Mouse (Mus musculus): ENCODE data around the gene Mphosph9. TPM values are rescaled to one million over a fixed set of nuclear protein-coding genes. Genes with fewer than 3 reads are reported as not detected.
"Not testable (repeated sequence)": the region's sequence is repeated elsewhere in the genome, so short reads cannot be mapped to it uniquely, and the experiment has no call there.

The Mphosph9 gene
- polyA plus RNA-seq, 1 experiment from 2014 or later = 13.4 TPM

DNA sequence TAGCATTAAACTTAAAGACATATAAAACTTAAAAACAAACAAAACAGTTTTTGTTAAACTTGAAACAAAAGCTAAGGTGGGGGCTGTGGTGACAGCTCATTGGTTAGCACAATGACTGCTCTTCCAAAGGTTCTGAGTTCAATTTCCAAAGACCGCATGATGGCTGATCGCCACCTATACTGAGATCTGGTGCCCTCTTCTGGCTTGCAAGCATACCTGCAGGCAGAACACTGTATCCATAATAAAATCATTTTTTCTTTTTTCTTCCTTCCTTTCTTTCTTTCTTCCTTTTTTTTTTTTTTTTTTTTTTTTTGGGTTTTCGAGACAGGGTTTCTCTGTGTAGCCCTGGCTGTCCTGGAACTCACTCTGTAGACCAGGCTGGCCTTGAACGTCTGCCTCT, 28.5 kb downstream of the Mphosph9 start:
- WGBS = 69% methylated on average over 4 of the region's 4 CpGs
- not testable (repeated sequence) for ATAC-seq (replicated peaks; ENCODE audit: low FRiP score); H3K4me3 ChIP-seq (replicated peaks); H3K27me3 ChIP-seq; H3K4me1 ChIP-seq; H3K9me3 ChIP-seq (replicated peaks); H3K9ac ChIP-seq; H3K27ac ChIP-seq; H3K4me2 ChIP-seq
- H3K36me3 ChIP-seq = peaks cover 74% of the 10 kb centered on the region

DNA sequence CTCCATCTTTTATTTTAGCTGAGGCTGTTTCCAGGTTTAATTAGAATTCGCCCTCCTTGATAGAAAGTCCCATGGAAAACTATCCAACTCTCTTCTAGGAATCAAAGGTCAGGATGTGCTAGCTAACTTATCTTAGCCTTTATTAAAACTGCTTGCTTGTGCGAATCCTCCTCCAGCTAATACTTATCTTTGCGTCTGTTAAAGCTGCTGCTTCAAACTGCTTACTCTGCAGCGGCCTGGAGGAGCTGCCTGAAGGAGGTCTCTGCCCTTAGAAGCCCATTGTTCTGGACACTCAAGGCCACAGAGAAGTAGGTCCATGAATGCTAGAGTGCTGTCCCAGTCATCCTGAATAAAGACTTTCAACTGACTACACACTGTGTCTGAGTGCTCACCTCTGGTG, 31.3 kb downstream of the Mphosph9 start:
- Histone ChIP-seq H3K27ac (no peak overlapping the region), H3K4me3 (replicated peaks) (no peak overlapping the region), H3K27me3 (no peaks in the 10 kb centered on the region), H3K36me3 (peaks cover 83% of the 10 kb centered on the region), H3K9ac (no peak overlapping the region), H3K4me2 (no peak overlapping the region), H3K9me3 (replicated peaks) (no peaks in the 10 kb centered on the region), H3K4me1 (no peaks in the 10 kb centered on the region)
- 91% methylated on average over 4 of the region's 4 CpGs for WGBS
- ATAC-seq (replicated peaks; ENCODE audit: low FRiP score) = no peak

DNA sequence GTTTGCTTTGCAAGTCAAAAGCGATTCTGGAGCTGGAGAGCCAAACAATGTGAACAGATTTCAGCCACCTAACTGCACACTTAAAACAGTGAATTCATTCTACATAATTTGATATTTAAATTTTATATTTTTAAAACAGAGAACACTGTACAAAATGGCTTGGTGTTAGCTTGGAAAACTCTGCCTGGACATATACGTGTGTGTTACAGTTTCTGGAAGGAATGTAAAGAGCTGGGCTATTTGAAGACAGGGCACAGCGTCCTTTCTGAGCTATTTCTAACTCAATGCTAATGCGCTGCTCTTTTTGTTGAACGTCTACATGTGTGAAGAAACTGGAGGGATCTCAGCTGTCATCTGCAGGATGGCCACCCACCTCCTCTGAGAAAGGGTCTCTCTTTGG, 33.8 kb downstream of the Mphosph9 start:
- 94% methylated on average over 5 of the region's 5 CpGs for WGBS
- H3K36me3 ChIP-seq = peaks cover 94% of the 10 kb centered on the region
- no peak for ATAC-seq (replicated peaks; ENCODE audit: low FRiP score)

DNA sequence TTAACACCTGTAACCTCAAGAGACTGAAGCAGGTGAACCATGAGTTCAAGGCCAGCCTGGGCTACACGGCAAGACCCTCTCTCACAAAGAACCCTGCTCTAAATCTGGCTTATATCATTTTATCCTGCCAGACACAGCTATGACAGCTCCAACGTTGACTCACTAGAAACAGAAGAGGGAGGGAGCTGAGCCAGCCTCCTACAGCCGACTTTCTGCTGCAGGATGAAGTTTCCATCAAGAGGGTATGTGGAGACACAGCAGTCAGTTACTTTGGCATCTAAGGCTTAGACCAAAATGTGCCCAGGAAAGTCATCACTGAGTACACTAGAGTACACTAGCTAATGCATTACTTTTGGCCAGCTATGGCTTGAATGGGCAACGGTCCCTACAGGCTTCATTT, 37.6 kb downstream of the Mphosph9 start:
- Histone ChIP-seq H3K9me3 (replicated peaks) (0 out of 2 replicates have a peak, but pooled peaks cover 5% of the 10 kb centered on the region), H3K4me3 (replicated peaks) (no peak overlapping the region), H3K9ac (no peak overlapping the region), H3K4me2 (no peak overlapping the region), H3K27me3 (no peaks in the 10 kb centered on the region), H3K27ac (no peak overlapping the region), H3K36me3 (peaks cover 95% of the 10 kb centered on the region), H3K4me1 (no peaks in the 10 kb centered on the region)
- 87% methylated on average over 4 of the region's 4 CpGs for WGBS
- no peak for ATAC-seq (replicated peaks; ENCODE audit: low FRiP score)

More for the DNA sequence above, 33.8 kb downstream of the Mphosph9 start:
- Histone ChIP-seq H3K4me2 (no peak overlapping the region), H3K4me3 (replicated peaks) (no peak overlapping the region), H3K9me3 (replicated peaks) (no peaks in the 10 kb centered on the region), H3K27ac (no peak overlapping the region), H3K4me1 (no peaks in the 10 kb centered on the region), H3K27me3 (no peaks in the 10 kb centered on the region), H3K9ac (no peak overlapping the region)

DNA sequence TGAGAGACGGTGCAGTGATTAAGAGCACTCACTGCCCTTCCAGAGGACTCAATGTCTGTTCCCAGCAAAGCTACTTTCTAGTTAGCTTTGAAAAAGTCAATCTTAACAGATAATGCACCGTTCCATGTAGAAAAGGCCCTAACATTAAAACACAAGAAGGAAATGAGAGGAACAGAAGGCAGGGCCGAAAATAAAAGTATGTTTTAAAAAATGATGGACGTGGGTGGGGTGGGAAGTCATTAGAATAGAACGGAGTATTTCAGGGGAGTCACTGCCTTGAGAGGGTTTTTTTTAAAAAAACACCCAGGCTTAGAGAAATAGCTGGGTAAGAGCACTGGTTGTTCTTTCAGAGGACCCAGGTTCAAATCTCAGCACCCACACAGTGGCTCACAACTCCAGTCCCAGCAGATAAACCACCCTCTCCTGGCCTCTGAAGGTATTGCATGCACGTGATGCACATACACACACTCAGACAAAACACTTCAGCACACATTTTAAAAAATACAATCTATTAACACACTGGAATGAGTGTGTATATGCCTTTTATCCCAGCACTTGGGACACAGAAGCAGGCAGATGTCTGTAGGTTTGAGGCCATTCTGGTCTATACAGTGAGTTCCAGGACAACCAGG, 40.0 kb downstream of the Mphosph9 start:
- Histone ChIP-seq H3K27ac (no peak overlapping the region), H3K4me2 (no peak overlapping the region), H3K4me1 (no peaks in the 10 kb centered on the region), H3K27me3 (no peaks in the 10 kb centered on the region), H3K9me3 (replicated peaks) (0 out of 2 replicates have a peak, but pooled peaks cover 5% of the 10 kb centered on the region), H3K4me3 (replicated peaks) (no peak overlapping the region), H3K9ac (no peak overlapping the region), H3K36me3 (peaks cover 90% of the 10 kb centered on the region)
- WGBS = 97% methylated on average over 6 of the region's 6 CpGs
- no peak for ATAC-seq (replicated peaks; ENCODE audit: low FRiP score)

DNA sequence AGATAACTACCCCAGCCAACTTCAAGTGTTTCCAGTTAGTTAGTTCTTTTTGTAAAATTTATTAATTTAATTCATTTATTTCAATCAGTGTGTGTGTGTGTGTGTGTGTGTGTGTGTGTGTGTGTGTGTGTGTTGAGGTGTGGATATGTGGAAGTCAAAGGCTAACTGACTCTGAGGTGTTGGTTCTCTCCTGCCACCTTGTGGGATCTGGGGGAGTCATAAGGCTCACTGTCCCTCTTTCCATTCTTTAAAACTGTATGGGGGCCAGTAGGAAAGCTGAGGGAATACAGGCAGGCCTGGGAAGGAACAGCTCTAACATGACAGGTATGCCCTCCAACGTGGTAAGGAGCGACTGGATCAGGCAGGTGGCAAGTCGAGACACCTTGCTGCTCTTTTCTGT, 43.4 kb downstream of the Mphosph9 start:
- H3K27ac ChIP-seq = no peak overlapping the region
- H3K9ac ChIP-seq = no peak overlapping the region
- 69% methylated on average over 3 of the region's 3 CpGs for WGBS
- 0 out of 2 replicates have a peak, but pooled peaks cover 5% of the 10 kb centered on the region for H3K9me3 ChIP-seq (replicated peaks)
- H3K4me1 ChIP-seq = no peaks in the 10 kb centered on the region
- peaks cover 83% of the 10 kb centered on the region for H3K36me3 ChIP-seq
- ATAC-seq (replicated peaks; ENCODE audit: low FRiP score) = no peak
- no peak overlapping the region for H3K4me3 ChIP-seq (replicated peaks)
- H3K4me2 ChIP-seq = no peak overlapping the region
- no peaks in the 10 kb centered on the region for H3K27me3 ChIP-seq

DNA sequence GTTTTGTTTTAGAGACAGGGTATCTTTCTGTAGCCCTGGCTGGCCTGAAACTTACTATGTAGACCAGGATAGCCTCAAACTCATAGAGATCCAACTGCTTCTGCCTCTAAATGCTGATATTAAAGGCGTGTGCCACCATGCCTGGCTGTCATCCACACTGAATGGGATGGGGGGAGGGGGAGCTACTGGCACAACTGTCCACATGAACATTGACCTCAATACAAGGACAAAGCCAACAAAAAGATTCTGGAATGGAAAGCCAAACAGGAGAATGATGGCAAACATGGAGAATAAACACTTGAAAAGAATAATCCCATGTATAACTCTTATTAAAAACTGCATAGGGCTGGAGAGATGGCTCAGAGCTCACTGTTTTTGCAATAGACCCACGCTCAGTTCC, 44.9 kb downstream of the Mphosph9 start:
- Histone ChIP-seq H3K4me1 (no peaks in the 10 kb centered on the region), H3K9ac (no peak overlapping the region), H3K4me2 (no peak overlapping the region), H3K27me3 (no peaks in the 10 kb centered on the region), H3K9me3 (replicated peaks) (0 out of 2 replicates have a peak, but pooled peaks cover 3% of the 10 kb centered on the region), H3K4me3 (replicated peaks) (no peak overlapping the region), H3K27ac (no peak overlapping the region), H3K36me3 (peaks cover 82% of the 10 kb centered on the region)
- 90% methylated on average over 2 of the region's 2 CpGs for WGBS
- ATAC-seq (replicated peaks; ENCODE audit: low FRiP score) = no peak

DNA sequence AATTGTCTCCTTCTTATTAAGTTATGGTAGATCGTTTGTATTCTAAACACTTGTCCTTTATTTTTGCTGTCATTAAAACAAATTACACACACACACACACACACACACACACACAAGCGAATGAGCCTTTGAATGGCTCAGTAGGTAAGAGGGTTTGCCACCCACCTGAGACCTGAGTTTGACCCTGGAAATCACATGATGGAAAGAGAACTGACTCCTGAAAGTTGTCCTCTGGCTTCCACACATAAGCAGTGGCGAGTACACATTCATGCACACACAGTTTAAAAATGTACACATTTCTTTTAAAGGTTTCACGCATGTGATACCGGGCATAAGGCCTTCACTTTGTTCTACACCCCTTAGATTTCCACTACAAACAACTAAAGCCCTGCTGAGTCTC, 57.5 kb downstream of the Mphosph9 start:
- H3K4me1 ChIP-seq = no peaks in the 10 kb centered on the region
- no peaks in the 10 kb centered on the region for H3K27me3 ChIP-seq
- H3K9ac ChIP-seq = no peak overlapping the region
- H3K27ac ChIP-seq = no peak overlapping the region
- no peak overlapping the region for H3K4me3 ChIP-seq (replicated peaks)
- H3K9me3 ChIP-seq (replicated peaks) = no peaks in the 10 kb centered on the region
- 93% methylated on average over 5 of the region's 5 CpGs for WGBS
- peaks cover 40% of the 10 kb centered on the region for H3K36me3 ChIP-seq
- no peak for ATAC-seq (replicated peaks; ENCODE audit: low FRiP score)
- H3K4me2 ChIP-seq = no peak overlapping the region

DNA sequence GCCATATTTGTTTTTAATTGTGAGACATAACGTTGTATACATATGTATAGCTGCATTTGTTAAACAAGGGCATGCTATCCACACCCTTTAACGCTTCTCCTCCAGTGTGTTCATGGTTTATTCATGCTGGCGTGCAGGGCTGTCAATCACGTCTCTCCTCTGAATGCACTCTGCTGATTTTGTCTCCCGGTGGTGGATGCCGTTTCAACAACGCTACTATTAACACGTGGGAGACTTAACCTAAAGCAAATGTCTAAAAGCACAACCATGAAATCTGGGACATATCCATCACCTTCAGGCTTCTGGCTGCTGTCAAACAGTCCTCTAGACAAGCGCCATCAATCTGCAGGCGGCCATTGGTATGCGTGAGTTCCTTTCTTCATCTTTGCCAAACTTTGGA, 58.1 kb downstream of the Mphosph9 start:
- no peaks in the 10 kb centered on the region for H3K4me1 ChIP-seq
- no peak overlapping the region for H3K4me3 ChIP-seq (replicated peaks)
- no peak overlapping the region for H3K27ac ChIP-seq
- peaks cover 40% of the 10 kb centered on the region for H3K36me3 ChIP-seq
- H3K9me3 ChIP-seq (replicated peaks) = no peaks in the 10 kb centered on the region
- no peak for ATAC-seq (replicated peaks; ENCODE audit: low FRiP score)
- no peak overlapping the region for H3K4me2 ChIP-seq
- WGBS = 83% methylated on average over 11 of the region's 11 CpGs
- H3K9ac ChIP-seq = no peak overlapping the region
- no peaks in the 10 kb centered on the region for H3K27me3 ChIP-seq

DNA sequence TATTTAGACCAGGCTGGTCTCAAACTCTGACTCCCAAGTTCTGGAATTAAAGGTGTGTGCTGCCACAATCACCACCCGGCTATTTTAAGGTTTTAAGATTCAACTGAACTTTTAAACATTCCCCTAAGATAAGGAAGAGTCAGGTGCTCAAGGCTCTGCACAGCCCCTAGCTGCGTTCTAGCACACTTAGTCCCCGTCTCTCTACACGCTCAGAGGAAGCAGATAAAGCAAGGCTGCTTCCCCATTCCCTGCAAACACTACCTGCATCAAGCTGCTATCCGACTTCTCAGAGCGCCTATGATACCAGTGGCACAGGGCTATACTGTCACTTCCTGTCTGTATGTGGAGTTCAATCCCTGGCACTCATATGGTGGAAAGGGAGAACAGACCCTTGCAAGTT, 60.1 kb downstream of the Mphosph9 start:
- 88% methylated on average over 6 of the region's 6 CpGs for WGBS
- Histone ChIP-seq H3K4me1 (no peaks in the 10 kb centered on the region), H3K36me3 (peaks cover 49% of the 10 kb centered on the region), H3K9me3 (replicated peaks) (no peaks in the 10 kb centered on the region), H3K27me3 (no peaks in the 10 kb centered on the region), H3K4me2 (no peak overlapping the region), H3K4me3 (replicated peaks) (no peak overlapping the region), H3K9ac (no peak overlapping the region), H3K27ac (no peak overlapping the region)
- no peak for ATAC-seq (replicated peaks; ENCODE audit: low FRiP score)

DNA sequence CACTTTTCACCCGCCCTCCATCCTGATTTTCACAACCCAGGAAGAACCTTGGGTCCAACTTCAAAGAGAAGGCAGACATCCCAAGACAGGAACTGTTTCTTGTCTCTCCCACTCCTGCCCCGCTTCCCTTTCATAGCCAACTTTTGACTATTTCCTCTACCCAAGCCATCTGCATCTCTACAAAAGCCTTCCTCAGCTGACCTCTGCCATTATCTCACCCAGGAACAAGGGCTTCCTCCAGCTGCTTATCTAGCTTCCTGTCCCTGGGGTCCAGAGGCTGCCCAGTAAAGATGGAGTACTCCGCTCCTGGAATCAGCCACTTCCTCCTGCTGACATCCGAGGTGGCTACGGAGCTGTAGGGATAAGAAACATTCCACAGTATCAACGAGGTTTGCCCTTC, 61.0 kb downstream of the Mphosph9 start:
- 80% methylated on average over 6 of the region's 6 CpGs for WGBS
- H3K27ac ChIP-seq = no peak overlapping the region
- no peak for ATAC-seq (replicated peaks; ENCODE audit: low FRiP score)
- no peaks in the 10 kb centered on the region for H3K9me3 ChIP-seq (replicated peaks)
- no peak overlapping the region for H3K4me2 ChIP-seq
- H3K4me3 ChIP-seq (replicated peaks) = no peak overlapping the region
- no peak overlapping the region for H3K9ac ChIP-seq
- no peaks in the 10 kb centered on the region for H3K4me1 ChIP-seq
- H3K36me3 ChIP-seq = peaks cover 57% of the 10 kb centered on the region
- no peaks in the 10 kb centered on the region for H3K27me3 ChIP-seq

DNA sequence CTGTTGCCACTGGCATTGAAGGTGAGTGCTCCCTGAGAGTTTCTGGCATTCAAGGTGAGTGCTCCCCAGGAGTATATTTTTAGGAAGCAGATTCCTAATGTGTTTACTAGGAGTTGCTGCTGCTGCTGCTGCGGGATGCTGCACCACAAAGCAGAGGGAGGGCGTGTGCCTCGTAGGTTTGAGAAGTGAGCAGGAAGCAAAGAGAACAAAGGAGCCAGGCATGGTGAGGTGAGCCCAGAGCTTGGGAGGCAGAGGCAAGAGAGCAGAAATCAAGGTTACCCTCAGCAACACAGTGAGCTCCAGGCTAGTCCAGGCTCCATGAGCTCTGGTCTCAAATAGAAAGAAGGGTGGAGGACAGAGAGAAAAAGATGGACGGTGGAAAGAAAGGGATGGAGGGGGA, 64.5 kb downstream of the Mphosph9 start:
- Histone ChIP-seq H3K9me3 (replicated peaks) (no peaks in the 10 kb centered on the region), H3K4me3 (replicated peaks) (no peak overlapping the region), H3K4me2 (no peak overlapping the region), H3K9ac (no peak overlapping the region), H3K4me1 (no peaks in the 10 kb centered on the region), H3K27ac (no peak overlapping the region), H3K36me3 (peaks cover 69% of the 10 kb centered on the region), H3K27me3 (no peaks in the 10 kb centered on the region)
- ATAC-seq (replicated peaks; ENCODE audit: low FRiP score) = no peak
- 86% methylated on average over 4 of the region's 4 CpGs for WGBS

DNA sequence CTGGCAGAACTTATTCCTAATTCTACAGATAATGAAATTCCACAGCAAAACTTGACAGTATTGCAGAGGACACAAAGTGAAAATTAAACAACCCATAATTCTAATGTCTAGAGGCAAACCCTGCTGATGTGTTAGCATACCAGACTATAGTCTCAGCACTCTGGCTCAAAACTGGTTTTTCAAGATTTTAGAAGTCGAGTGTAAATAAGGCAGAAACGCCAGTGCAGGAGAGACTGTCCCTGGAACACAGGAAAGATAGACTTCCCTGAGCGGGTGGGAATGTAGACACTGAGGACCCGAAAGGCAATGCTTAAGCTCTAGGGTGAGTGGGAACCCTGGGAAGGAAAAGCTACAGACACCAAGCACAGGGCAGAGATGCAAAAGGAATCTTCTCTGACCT, 65.7 kb downstream of the Mphosph9 start:
- no peak overlapping the region for H3K9ac ChIP-seq
- H3K36me3 ChIP-seq = peaks cover 81% of the 10 kb centered on the region
- H3K27me3 ChIP-seq = no peaks in the 10 kb centered on the region
- no peak overlapping the region for H3K27ac ChIP-seq
- no peaks in the 10 kb centered on the region for H3K9me3 ChIP-seq (replicated peaks)
- no peak for ATAC-seq (replicated peaks; ENCODE audit: low FRiP score)
- H3K4me2 ChIP-seq = no peak overlapping the region
- no peak overlapping the region for H3K4me3 ChIP-seq (replicated peaks)
- no peaks in the 10 kb centered on the region for H3K4me1 ChIP-seq
- WGBS = 82% methylated on average over 4 of the region's 4 CpGs

Data from kidney, embryonic 15.5 days (tissue).